Mouse (Mus musculus): ENCODE results near the gene Fer1l5. TPM values are rescaled to one million over a fixed set of nuclear protein-coding genes. Genes with fewer than 3 reads are reported as not detected.

The Fer1l5 gene
- polyA plus RNA-seq, 1 experiment, result not detected

DNA sequence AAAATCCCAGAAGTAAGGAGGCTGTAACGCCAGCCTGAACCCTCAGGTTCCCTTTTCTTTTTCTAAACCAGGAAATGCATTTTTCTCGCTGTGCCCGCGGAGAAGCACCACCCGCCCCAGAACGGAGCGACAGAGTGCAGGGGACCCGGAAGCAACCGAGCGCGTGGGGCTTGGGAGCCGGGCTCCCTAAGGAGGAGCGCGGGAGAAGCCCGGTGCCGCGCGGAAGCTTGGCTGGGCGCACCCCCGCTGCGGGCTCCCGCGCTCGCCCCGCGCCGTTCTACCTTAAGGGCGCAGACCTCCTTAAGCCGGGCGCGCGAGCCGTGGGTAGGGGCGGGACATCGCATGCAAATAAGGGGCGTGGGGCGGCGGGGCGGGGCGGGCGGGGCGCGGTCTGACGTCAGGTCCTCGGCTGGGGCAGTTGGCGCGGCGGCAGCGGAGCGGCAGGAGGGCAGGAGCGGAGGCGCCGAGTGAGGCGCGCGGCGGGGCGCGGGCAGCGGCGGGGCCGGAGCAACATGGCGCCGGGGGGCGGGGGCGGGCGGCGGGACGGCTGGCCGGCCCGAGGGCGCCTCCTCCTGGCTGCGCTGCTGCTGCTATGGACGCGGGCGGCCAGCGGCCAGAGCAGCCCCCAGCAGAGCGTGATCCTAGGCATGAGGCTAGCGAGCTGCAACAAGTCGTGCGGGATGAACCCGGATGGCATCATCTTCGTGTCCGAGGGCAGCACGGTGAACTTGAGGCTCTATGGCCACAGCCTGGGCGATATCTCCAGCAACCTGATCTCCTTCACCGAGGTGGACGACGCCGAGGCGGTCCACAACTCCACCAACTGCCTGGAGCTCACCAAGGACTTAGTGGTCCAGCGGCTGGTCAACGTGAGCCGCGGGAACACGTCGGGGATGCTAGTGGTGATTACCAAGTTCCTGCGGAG lies 99.4 kb downstream of the Fer1l5 start, which contains the start of gene Cnnm4:
Cnnm4 (plus strand) TSS at position 440 of the 925 bp plus-strand sequence.
- H3K9me3 ChIP-seq (replicated peaks; ENCODE audit: control insufficient read depth, insufficient read depth, low read length, poor library complexity, severe bottlenecking), result no peaks in the 10 kb centered on the region
- H3K9ac ChIP-seq (ENCODE audit: low read depth, poor library complexity, severe bottlenecking), result peak within 1 kb of the TSS; percentile 27
- H3K36me3 ChIP-seq (ENCODE audit: control insufficient read depth, insufficient read depth, low read length, poor library complexity, severe bottlenecking), result no peaks in the 10 kb centered on the region
- no peaks in the 10 kb centered on the region for H3K27me3 ChIP-seq (ENCODE audit: control insufficient read depth, insufficient read depth, low read length, poor library complexity, severe bottlenecking)
- H3K4me3 ChIP-seq (ENCODE audit: low read depth, low read length), result peak within 1 kb of the TSS; percentile 88
- TF ChIP-seq CTCF (IDR thresholded peaks at IDR 0.05; ENCODE audit: low read depth, low read length), result peak; percentile 31
- no peak for TF ChIP-seq EP300 (IDR thresholded peaks at IDR 0.05; ENCODE audit: insufficient read depth, low read depth, low read length)
- no peak for TF ChIP-seq POLR2A (IDR thresholded peaks at IDR 0.05; ENCODE audit: insufficient read depth, low read length)
- no peak within 1 kb of the TSS for H3K27ac ChIP-seq (ENCODE audit: insufficient read depth, low read length)
- H3K4me1 ChIP-seq (ENCODE audit: control insufficient read depth, insufficient read depth, low read length), result no peaks in the 10 kb centered on the region

Other genes starting within 250 kb of the Fer1l5 start
- 76.7 and 77.5 TPM in 2 replicates for gene Uggt1, start 127.6 kb upstream of the Fer1l5 start, polyA plus RNA-seq (2011; ENCODE audit: insufficient read depth, insufficient read length, low read depth, missing spikeins)
- gene Neurl3, start 97.6 kb upstream of the Fer1l5 start, polyA plus RNA-seq (2011; ENCODE audit: insufficient read depth, insufficient read length, low read depth, missing spikeins), result not detected in 2 replicates
- gene Arid5a, start 64.6 kb upstream of the Fer1l5 start, polyA plus RNA-seq (2011; ENCODE audit: insufficient read depth, insufficient read length, low read depth, missing spikeins), result 3.5 and 4.1 TPM in 2 replicates
- 48.2 and 48.4 TPM in 2 replicates for gene Kansl3, start 3.1 kb upstream of the Fer1l5 start, polyA plus RNA-seq (2011; ENCODE audit: insufficient read depth, insufficient read length, low read depth, missing spikeins)
- 26.9 and 27.4 TPM in 2 replicates for gene Lman2l, start 73.0 kb downstream of the Fer1l5 start, polyA plus RNA-seq (2011; ENCODE audit: insufficient read depth, insufficient read length, low read depth, missing spikeins)
- 4.7 and 5.4 TPM in 2 replicates for gene Cnnm4, start 99.3 kb downstream of the Fer1l5 start, polyA plus RNA-seq (2011; ENCODE audit: insufficient read depth, insufficient read length, low read depth, missing spikeins)
- gene Cnnm3, start 139.6 kb downstream of the Fer1l5 start, polyA plus RNA-seq (2011; ENCODE audit: insufficient read depth, insufficient read length, low read depth, missing spikeins), result 17.4 and 18.0 TPM in 2 replicates
- gene Ankrd23, start 164.6 kb downstream of the Fer1l5 start, polyA plus RNA-seq (2011; ENCODE audit: insufficient read depth, insufficient read length, low read depth, missing spikeins), result 6.8 and 6.9 TPM in 2 replicates
- 1.2 TPM in 1 of 2 replicates, not detected in the other for gene Gm42417, start 167.1 kb downstream of the Fer1l5 start, polyA plus RNA-seq (2011; ENCODE audit: insufficient read depth, insufficient read length, low read depth, missing spikeins)
- 6.4 and 8.8 TPM in 2 replicates for gene Ankrd39, start 175.2 kb downstream of the Fer1l5 start, polyA plus RNA-seq (2011; ENCODE audit: insufficient read depth, insufficient read length, low read depth, missing spikeins)
- 6.5 and 11.2 TPM in 2 replicates for gene Sema4c, start 186.1 kb downstream of the Fer1l5 start, polyA plus RNA-seq (2011; ENCODE audit: insufficient read depth, insufficient read length, low read depth, missing spikeins)